Mouse (Mus musculus) lung, adult 2 months (tissue): ENCODE data around the gene Ltn1. TPM values are rescaled to one million over a fixed set of nuclear protein-coding genes. Genes with fewer than 3 reads are reported as not detected.

Experiments
- DNase-seq: peaks from one replicate; pipeline ENCODE4 v3.0.0; 2022
- H3K4me1 ChIP-seq: fragments of 200-500 bp; 2 replicates; pipeline ENCODE4 v1.6.1; 2011; ENCODE audit warnings: low read length; ENCODE audit not compliant: control insufficient read depth, insufficient read depth
- H3K4me3 ChIP-seq: fragments of 200-500 bp; replicated peaks from 2 replicates; pipeline ENCODE3; 2011; ENCODE audit warnings: low read depth, mild to moderate bottlenecking, control low read depth, low read length; ENCODE audit errors: extremely low read depth
- CTCF ChIP-seq: fragments of 200-500 bp; IDR thresholded peaks from 2 replicates; pipeline ENCODE4 v1.5.1; 2011; ENCODE audit warnings: mild to moderate bottlenecking, low read length, control low read depth; ENCODE audit not compliant: insufficient read depth
- POLR2A ChIP-seq: fragments of 200-500 bp; IDR thresholded peaks from 2 replicates; pipeline ENCODE4 v1.6.1; 2011; ENCODE audit warnings: low read depth, mild to moderate bottlenecking, control low read depth, low read length, borderline replicate concordance; ENCODE audit errors: extremely low read depth
- WGBS: fragments of 180-500 bp; shearing (Covaris S2); methylation state at CpG from one replicate; pipeline ENCODE4 v1.1.7; 2018; 5-methylcytosine and 5-hydroxymethylcytosine counted together
- polyA plus RNA-seq: library from polyadenylated mRNA; depleted of rRNA; stranded (reverse); fragments of >200 nt; gene quantifications from 2 replicates; pipeline ENCODE4 v1.2.3, GENCODE M21; 2012

The Ltn1 gene
- polyA plus RNA-seq, 1 experiment: 6.3 TPM

DNA sequence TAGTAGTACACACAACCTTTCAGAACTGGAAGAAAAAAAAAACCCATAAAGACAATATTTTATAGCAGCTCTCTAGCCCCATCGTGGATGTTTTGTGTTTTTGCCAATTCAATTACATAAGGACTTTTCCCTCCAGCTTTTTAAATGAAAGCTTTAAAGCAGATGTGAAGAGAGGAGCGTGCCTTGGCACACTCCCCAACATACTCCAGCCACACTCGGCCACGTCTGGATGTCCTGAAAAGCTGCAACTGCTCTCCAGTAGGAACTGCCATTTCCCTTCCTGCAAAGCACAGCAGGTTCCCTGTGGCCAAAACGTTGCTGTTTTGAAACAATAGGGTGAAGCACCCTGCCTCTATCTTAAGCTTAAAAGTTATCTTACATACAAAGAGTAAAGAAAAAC, 9.9 kb upstream of the Ltn1 start:
- TF ChIP-seq CTCF (no peak), POLR2A (no peak)
- Histone ChIP-seq H3K4me1 (peaks cover 5% of the 10 kb centered on the region; the same call in 1 of the 2 replicates), H3K4me3 (no peak overlapping the region)
- DNase-seq: no peak
- 27% methylated on average over 5 of the region's 5 CpGs for WGBS

DNA sequence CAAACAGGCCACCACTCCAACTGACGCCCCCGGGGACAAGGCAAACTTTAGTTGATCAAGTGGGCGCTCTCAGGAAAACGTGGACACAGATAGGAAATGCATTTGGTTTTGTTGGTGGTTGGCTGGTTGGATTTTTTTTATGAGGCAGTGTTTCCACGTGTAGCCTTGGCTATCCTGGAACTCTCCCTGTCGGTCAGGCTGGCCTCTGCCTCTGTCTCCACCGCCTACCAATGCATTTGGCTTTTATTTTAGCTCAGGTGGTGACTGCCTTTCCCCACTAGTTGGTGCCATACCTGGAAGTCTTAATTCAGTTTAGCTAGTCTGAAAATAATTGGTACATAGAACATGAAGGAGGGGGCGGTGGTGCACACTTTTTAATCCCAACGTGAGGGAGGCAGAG, 8.7 kb upstream of the Ltn1 start:
- TF ChIP-seq POLR2A: no peak
- no peak for TF ChIP-seq CTCF
- no peak for DNase-seq
- Histone ChIP-seq H3K4me1 (peaks cover 5% of the 10 kb centered on the region; the same call in 1 of the 2 replicates), H3K4me3 (peak overlapping the region; percentile 98)
- WGBS: 19% methylated on average over 9 of the region's 9 CpGs

DNA sequence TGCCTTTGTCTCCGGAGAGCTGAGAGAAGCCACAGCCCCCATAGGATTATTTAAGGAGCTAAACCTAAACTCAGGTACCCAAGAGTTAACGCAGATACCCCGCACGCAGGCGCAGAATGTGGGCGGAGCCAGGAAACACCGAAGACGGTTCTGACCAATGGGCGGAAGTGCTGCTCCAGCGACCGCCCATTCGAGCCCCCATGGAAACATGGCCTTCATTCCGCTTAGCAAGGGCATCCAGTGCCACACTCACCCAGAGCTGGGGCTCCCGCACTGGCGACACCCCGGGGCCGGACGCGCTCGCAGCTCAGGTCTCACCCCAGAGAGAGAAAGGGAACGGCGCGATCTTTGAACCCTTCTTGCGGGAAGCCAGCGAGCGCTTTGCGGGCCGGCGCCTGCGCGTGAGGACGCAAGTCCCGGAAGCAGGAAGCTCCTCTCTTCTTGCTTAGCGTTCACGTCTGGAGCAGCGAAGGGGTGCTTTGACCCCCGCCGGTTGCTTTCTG, 7.8 kb upstream of the Ltn1 start, which contains the start of gene Rwdd2b:
TSS of gene Rwdd2b (minus strand) at position 390 of the 503 bp plus-strand sequence.
- no peak for TF ChIP-seq CTCF
- peak; percentile 62; the same call in 1 of the 2 replicates for TF ChIP-seq POLR2A
- peak; percentile 94 for DNase-seq
- Histone ChIP-seq H3K4me1 (peaks cover 5% of the 10 kb centered on the region; the same call in 1 of the 2 replicates), H3K4me3 (peak within 1 kb of the TSS; percentile 98)
- WGBS: under 1% methylated on average over 38 of the region's 38 CpGs

- H3K4me3 ChIP-seq: no peak overlapping the region
- H3K4me1 ChIP-seq: peaks cover 5% of the 10 kb centered on the region; the same call in 1 of the 2 replicates
- no peak for DNase-seq
- TF ChIP-seq CTCF (no peak), POLR2A (no peak)
- 88% methylated on average over 8 of the region's 8 CpGs for WGBS
Observed at GRCm38 (mm10) chr16:87438697-87439096, 6.3 kb upstream of the Ltn1 start.

DNA sequence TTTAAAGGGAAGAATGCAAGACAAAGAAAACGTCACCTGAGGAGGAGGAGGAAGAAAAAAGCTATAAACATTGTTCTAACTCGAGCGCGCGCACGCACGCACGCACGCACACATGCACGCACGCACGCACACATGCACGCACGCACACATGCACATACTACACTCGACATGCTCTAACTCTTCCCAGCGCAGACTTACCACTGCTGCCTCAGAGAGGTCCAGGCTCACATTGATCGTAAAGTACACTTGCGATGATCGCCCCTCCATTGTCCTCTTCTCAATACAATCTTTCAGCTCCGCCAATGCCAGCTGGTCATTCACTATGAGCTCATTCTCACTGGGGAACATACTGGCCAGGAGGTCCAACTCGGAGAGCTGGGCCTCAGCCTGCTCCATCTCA, 4.7 kb upstream of the Ltn1 start:
- 92% methylated on average over 21 of the region's 21 CpGs for WGBS
- TF ChIP-seq POLR2A (no peak), CTCF (no peak)

GRCm38 (mm10) chr16:87435411-87436205, 3.2 kb upstream of the Ltn1 start:
- TF ChIP-seq CTCF (no peak), POLR2A (no peak)
- no peak for DNase-seq
- 84% methylated on average over 13 of the region's 13 CpGs for WGBS
- no peak overlapping the region for H3K4me3 ChIP-seq
- peaks cover 2% of the 10 kb centered on the region; the same call in 1 of the 2 replicates for H3K4me1 ChIP-seq

More for the DNA sequence above, 4.7 kb upstream of the Ltn1 start:
- no peak for DNase-seq
- H3K4me1 ChIP-seq: peaks cover 5% of the 10 kb centered on the region; the same call in 1 of the 2 replicates
- no peak overlapping the region for H3K4me3 ChIP-seq

- H3K4me1 ChIP-seq: peaks cover 2% of the 10 kb centered on the region; the same call in 1 of the 2 replicates
- DNase-seq: no peak
- TF ChIP-seq POLR2A (no peak), CTCF (no peak)
- WGBS: 74% methylated on average over 6 of the region's 6 CpGs
- H3K4me3 ChIP-seq: no peak overlapping the region
Observed at GRCm38 (mm10) chr16:87434946-87435345, 2.5 kb upstream of the Ltn1 start.

- TF ChIP-seq CTCF: no peak
- no peak for TF ChIP-seq POLR2A
- 85% methylated on average over 7 of the region's 7 CpGs for WGBS
- no peak overlapping the region for H3K4me3 ChIP-seq
- no peak for DNase-seq
- no peaks in the 10 kb centered on the region for H3K4me1 ChIP-seq
Observed at GRCm38 (mm10) chr16:87434266-87434665, 1.9 kb upstream of the Ltn1 start.

GRCm38 (mm10) chr16:87427516-87427915, 4.9 kb downstream of the Ltn1 start:
- no peak overlapping the region for H3K4me3 ChIP-seq
- WGBS: 83% methylated on average over 8 of the region's 8 CpGs
- DNase-seq: peak; percentile 25
- no peak for TF ChIP-seq CTCF
- no peak for TF ChIP-seq POLR2A
- no peaks in the 10 kb centered on the region for H3K4me1 ChIP-seq
